Mouse (Mus musculus): ENCODE data around the gene Ly6g5c. TPM values are rescaled to one million over a fixed set of nuclear protein-coding genes. Genes with fewer than 3 reads are reported as not detected.

Ly6g5c gene
- polyA plus RNA-seq, 1 experiment from 2014 or later = not detected

- H3K27me3 ChIP-seq (ENCODE audit: control insufficient read depth, insufficient read depth, low read length) = no peaks in the 10 kb centered on the region
- DNase-seq (ENCODE audit: low spot score) (no peak), ATAC-seq (ENCODE audit: low FRiP score, low TSS enrichment) (no peak)
- TF ChIP-seq CTCF (IDR thresholded peaks at IDR 0.05; ENCODE audit: low read depth) = no peak
- TF ChIP-seq EP300 (optimal IDR thresholded peaks at IDR 0.05) = no peak
- H3K9me3 ChIP-seq (ENCODE audit: control insufficient read depth, low read length) = no peaks in the 10 kb centered on the region
- no peak overlapping the region for H3K4me2 ChIP-seq (replicated peaks; ENCODE audit: low read depth)
- peak overlapping the region; percentile 40; the same call in 1 of the 2 replicates for H3K27ac ChIP-seq (replicated peaks)
- peaks cover 74% of the 10 kb centered on the region for H3K36me3 ChIP-seq (ENCODE audit: control insufficient read depth, insufficient read depth, low read length)
- H3K9ac ChIP-seq (ENCODE audit: low read length) = no peak overlapping the region; the same call in 1 of the 2 replicates
- 73% methylated on average over 5 of the region's 5 CpGs for WGBS
- H3K4me3 ChIP-seq (ENCODE audit: low read depth, low read length) = no peak overlapping the region
- no peaks in the 10 kb centered on the region for H3K4me1 ChIP-seq (replicated peaks; ENCODE audit: control insufficient read depth, insufficient read depth)
These were observed 38.1 kb downstream of the Ly6g5c start for GRCm38 (mm10) chr17:35146139-35146538.

- Histone ChIP-seq H3K9ac (ENCODE audit: low read length) (no peak overlapping the region), H3K36me3 (ENCODE audit: control insufficient read depth, insufficient read depth, low read length) (peaks cover 71% of the 10 kb centered on the region), H3K4me3 (ENCODE audit: low read depth, low read length) (no peak overlapping the region), H3K9me3 (ENCODE audit: control insufficient read depth, low read length) (no peaks in the 10 kb centered on the region), H3K4me2 (replicated peaks; ENCODE audit: low read depth) (no peak overlapping the region), H3K27me3 (ENCODE audit: control insufficient read depth, insufficient read depth, low read length) (no peaks in the 10 kb centered on the region), H3K27ac (replicated peaks) (no peak overlapping the region; the same call in 1 of the 2 replicates), H3K4me1 (replicated peaks; ENCODE audit: control insufficient read depth, insufficient read depth) (no peaks in the 10 kb centered on the region)
- no peak for TF ChIP-seq EP300 (optimal IDR thresholded peaks at IDR 0.05)
- TF ChIP-seq CTCF (IDR thresholded peaks at IDR 0.05; ENCODE audit: low read depth) = no peak
- DNase-seq (ENCODE audit: low spot score) (no peak), ATAC-seq (ENCODE audit: low FRiP score, low TSS enrichment) (no peak)
- WGBS = 37% methylated on average over 3 of the region's 3 CpGs
These were observed 39.3 kb downstream of the Ly6g5c start for GRCm38 (mm10) chr17:35147348-35147747.

GRCm38 (mm10) chr17:35147922-35148639 is 40.0 kb downstream of the Ly6g5c start:
- 0 out of 2 replicates have a peak overlapping the region, but pooled peaks have one; percentile 35 for H3K27ac ChIP-seq (replicated peaks)
- H3K36me3 ChIP-seq (ENCODE audit: control insufficient read depth, insufficient read depth, low read length) = peaks cover 71% of the 10 kb centered on the region
- no peak overlapping the region for H3K9ac ChIP-seq (ENCODE audit: low read length)
- TF ChIP-seq CTCF (IDR thresholded peaks at IDR 0.05; ENCODE audit: low read depth) (no peak), EP300 (optimal IDR thresholded peaks at IDR 0.05) (no peak)
- no peaks in the 10 kb centered on the region for H3K4me1 ChIP-seq (replicated peaks; ENCODE audit: control insufficient read depth, insufficient read depth)
- no peak overlapping the region for H3K4me3 ChIP-seq (ENCODE audit: low read depth, low read length)
- no peaks in the 10 kb centered on the region for H3K9me3 ChIP-seq (ENCODE audit: control insufficient read depth, low read length)
- DNase-seq (ENCODE audit: low spot score) (no peak), ATAC-seq (ENCODE audit: low FRiP score, low TSS enrichment) (no peak)
- WGBS = 56% methylated on average over 5 of the region's 5 CpGs
- no peak overlapping the region for H3K4me2 ChIP-seq (replicated peaks; ENCODE audit: low read depth)
- no peaks in the 10 kb centered on the region for H3K27me3 ChIP-seq (ENCODE audit: control insufficient read depth, insufficient read depth, low read length)

- no peaks in the 10 kb centered on the region for H3K9me3 ChIP-seq (ENCODE audit: control insufficient read depth, low read length)
- peaks cover 71% of the 10 kb centered on the region for H3K36me3 ChIP-seq (ENCODE audit: control insufficient read depth, insufficient read depth, low read length)
- no peak overlapping the region for H3K9ac ChIP-seq (ENCODE audit: low read length)
- H3K4me1 ChIP-seq (replicated peaks; ENCODE audit: control insufficient read depth, insufficient read depth) = no peaks in the 10 kb centered on the region
- TF ChIP-seq EP300 (optimal IDR thresholded peaks at IDR 0.05) (no peak), CTCF (IDR thresholded peaks at IDR 0.05; ENCODE audit: low read depth) (no peak)
- ATAC-seq (ENCODE audit: low FRiP score, low TSS enrichment) (no peak), DNase-seq (ENCODE audit: low spot score) (no peak)
- H3K4me3 ChIP-seq (ENCODE audit: low read depth, low read length) = no peak overlapping the region
- H3K27ac ChIP-seq (replicated peaks) = no peak overlapping the region
- WGBS = 94% methylated on average over 4 of the region's 4 CpGs
- no peaks in the 10 kb centered on the region for H3K27me3 ChIP-seq (ENCODE audit: control insufficient read depth, insufficient read depth, low read length)
- H3K4me2 ChIP-seq (replicated peaks; ENCODE audit: low read depth) = no peak overlapping the region
These were observed 44.0 kb downstream of the Ly6g5c start for GRCm38 (mm10) chr17:35152121-35152520.

GRCm38 (mm10) chr17:35153077-35153476 is 45.0 kb downstream of the Ly6g5c start:
- no peak for DNase-seq (ENCODE audit: low spot score)
- H3K4me2 ChIP-seq (replicated peaks; ENCODE audit: low read depth) = no peak overlapping the region
- no peak overlapping the region for H3K9ac ChIP-seq (ENCODE audit: low read length)
- no peak overlapping the region for H3K27ac ChIP-seq (replicated peaks)
- peaks cover 74% of the 10 kb centered on the region for H3K36me3 ChIP-seq (ENCODE audit: control insufficient read depth, insufficient read depth, low read length)
- H3K27me3 ChIP-seq (ENCODE audit: control insufficient read depth, insufficient read depth, low read length) = no peaks in the 10 kb centered on the region
- ATAC-seq (ENCODE audit: low FRiP score, low TSS enrichment) = no peak
- H3K9me3 ChIP-seq (ENCODE audit: control insufficient read depth, low read length) = no peaks in the 10 kb centered on the region
- WGBS = 87% methylated on average over 9 of the region's 9 CpGs
- TF ChIP-seq CTCF (IDR thresholded peaks at IDR 0.05; ENCODE audit: low read depth) = no peak
- no peak for TF ChIP-seq EP300 (optimal IDR thresholded peaks at IDR 0.05)
- H3K4me1 ChIP-seq (replicated peaks; ENCODE audit: control insufficient read depth, insufficient read depth) = no peaks in the 10 kb centered on the region
- no peak overlapping the region for H3K4me3 ChIP-seq (ENCODE audit: low read depth, low read length)

- Histone ChIP-seq H3K27me3 (ENCODE audit: control insufficient read depth, insufficient read depth, low read length) (no peaks in the 10 kb centered on the region), H3K4me3 (ENCODE audit: low read depth, low read length) (no peak overlapping the region), H3K9ac (ENCODE audit: low read length) (no peak overlapping the region), H3K4me1 (replicated peaks; ENCODE audit: control insufficient read depth, insufficient read depth) (no peaks in the 10 kb centered on the region), H3K27ac (replicated peaks) (no peak overlapping the region), H3K9me3 (ENCODE audit: control insufficient read depth, low read length) (no peaks in the 10 kb centered on the region), H3K36me3 (ENCODE audit: control insufficient read depth, insufficient read depth, low read length) (peaks cover 76% of the 10 kb centered on the region), H3K4me2 (replicated peaks; ENCODE audit: low read depth) (no peak overlapping the region)
- WGBS = 76% methylated on average over 4 of the region's 4 CpGs
- DNase-seq (ENCODE audit: low spot score) = no peak
- TF ChIP-seq CTCF (IDR thresholded peaks at IDR 0.05; ENCODE audit: low read depth) = no peak
- TF ChIP-seq EP300 (optimal IDR thresholded peaks at IDR 0.05) = no peak
- no peak for ATAC-seq (ENCODE audit: low FRiP score, low TSS enrichment)
These were observed 45.9 kb downstream of the Ly6g5c start for GRCm38 (mm10) chr17:35153931-35154330.

All from stomach, postnatal 0 days (tissue).